Mouse (Mus musculus) cerebellum, adult 2 months (tissue): Measurements from ENCODE around the gene Lrrc75a. TPM values are rescaled to one million over a fixed set of nuclear protein-coding genes. Genes with fewer than 3 reads are reported as not detected.
A peak's percentile ranks its signal among the peaks of the same experiment; 100 is the strongest.

Experiments used
- DNase-seq, 2 experiments: peaks; one replicate each; pipeline ENCODE4 v3.0.0; 2021
- H3K27ac ChIP-seq: fragments of 200-500 bp; 2 replicates; pipeline ENCODE4 v1.5.1; 2012; ENCODE audit warnings: low read length, control low read depth, inconsistent platforms; ENCODE audit not compliant: insufficient read depth
- H3K27me3 ChIP-seq: fragments of 200-500 bp; 2 replicates; pipeline ENCODE4 v1.6.1; 2012; ENCODE audit warnings: inconsistent platforms, mild to moderate bottlenecking, low read length, moderate library complexity; ENCODE audit not compliant: control insufficient read depth, insufficient read depth
- H3K4me1 ChIP-seq: fragments of 200-500 bp; 2 replicates; pipeline ENCODE4 v1.6.1; 2011; ENCODE audit warnings: low read length; ENCODE audit not compliant: control insufficient read depth, insufficient read depth
- H3K4me3 ChIP-seq: fragments of 200-500 bp; replicated peaks from 2 replicates; pipeline ENCODE3; 2011; ENCODE audit warnings: mild to moderate bottlenecking, low read depth, low read length, control low read depth; ENCODE audit not compliant: insufficient read depth
- CTCF ChIP-seq: fragments of 200-500 bp; IDR thresholded peaks from 2 replicates; pipeline ENCODE4 v1.5.1; 2011; ENCODE audit warnings: low read depth, mild to moderate bottlenecking, control low read depth, low read length, moderate library complexity, borderline replicate concordance; ENCODE audit not compliant: insufficient read depth
- POLR2A ChIP-seq: fragments of 200-500 bp; IDR thresholded peaks from 2 replicates; pipeline ENCODE4 v1.6.1; 2011; ENCODE audit warnings: low read length, control low read depth, borderline replicate concordance; ENCODE audit not compliant: insufficient read depth
- WGBS: fragments of 180-500 bp; shearing (Covaris S2); methylation state at CpG from one replicate; pipeline ENCODE4 v1.1.7; 2018; 5-methylcytosine and 5-hydroxymethylcytosine counted together
- polyA plus RNA-seq: library from polyadenylated mRNA; depleted of rRNA; stranded (reverse); fragments of >200 nt; gene quantifications from 2 replicates; pipeline ENCODE4 v1.2.3, GENCODE M21; 2012

Lrrc75a gene
- polyA plus RNA-seq, 1 experiment = 6.5 TPM

DNA sequence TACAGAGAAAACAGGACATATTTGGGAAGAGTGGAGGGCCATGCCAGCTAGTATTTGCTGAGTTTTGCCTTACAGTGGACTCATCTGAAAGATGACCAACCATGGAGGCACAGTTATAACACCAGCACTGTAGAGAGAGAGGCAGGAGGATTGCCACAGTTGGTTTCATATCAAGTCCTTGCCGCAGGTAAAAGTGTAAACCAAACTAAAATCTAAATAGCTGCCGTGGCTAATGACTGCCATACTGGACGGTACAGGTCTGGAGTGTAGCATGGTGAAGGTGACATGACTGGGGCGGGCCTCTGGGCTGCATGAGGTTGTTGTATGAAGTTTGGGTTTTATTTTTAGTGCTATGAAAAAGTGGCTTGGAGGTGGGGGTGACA lies 73.6 kb downstream of the Lrrc75a start:
- TF ChIP-seq POLR2A (no peak), CTCF (no peak)
- WGBS = 82% methylated on average over 4 of the region's 4 CpGs
- Histone ChIP-seq H3K27me3 (no peaks in the 10 kb centered on the region), H3K4me3 (no peak overlapping the region), H3K27ac (no peak overlapping the region), H3K4me1 (no peaks in the 10 kb centered on the region)
- no peak for DNase-seq

GRCm38 (mm10) chr11:62573959-62574702 lies 74.2 kb downstream of the Lrrc75a start, which contains the start of gene Trpv2:
Gene Trpv2, plus strand, starts transcription at chr11:62574486.
- no peak for TF ChIP-seq CTCF
- TF ChIP-seq POLR2A = no peak
- DNase-seq = no peak
- 84% methylated on average over 6 of the region's 6 CpGs for WGBS
- Histone ChIP-seq H3K27me3 (no peaks in the 10 kb centered on the region), H3K27ac (no peak within 1 kb of the TSS), H3K4me1 (no peaks in the 10 kb centered on the region), H3K4me3 (peak within 1 kb of the TSS; percentile 64)

DNA sequence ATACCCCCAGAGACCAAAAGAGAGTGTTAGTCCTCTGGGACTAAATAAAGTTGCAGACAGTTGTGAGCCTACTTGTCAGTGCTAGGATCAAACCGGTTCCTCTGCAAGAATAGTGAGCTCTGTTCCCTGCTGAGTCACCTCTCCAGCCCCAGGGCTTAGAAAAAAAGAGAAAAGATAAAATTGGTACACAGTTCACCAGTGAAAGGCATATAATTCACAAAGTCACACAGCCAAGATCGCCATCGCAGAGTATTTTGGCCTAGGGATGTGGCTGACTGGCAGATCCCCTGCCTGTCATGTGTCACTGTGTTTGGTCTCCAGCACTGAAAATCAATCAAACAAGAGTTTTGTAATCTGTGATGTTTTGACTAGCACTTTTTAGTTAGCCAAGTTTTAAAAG lies 80.0 kb downstream of the Lrrc75a start:
- no peaks in the 10 kb centered on the region for H3K4me1 ChIP-seq
- WGBS = 71% methylated on average over 3 of the region's 3 CpGs
- no peak for DNase-seq
- TF ChIP-seq CTCF (no peak), POLR2A (no peak)
- no peak overlapping the region for H3K27ac ChIP-seq
- no peak overlapping the region for H3K4me3 ChIP-seq
- no peaks in the 10 kb centered on the region; the same call in 1 of the 2 replicates for H3K27me3 ChIP-seq

GRCm38 (mm10) chr11:62566211-62566610 lies 82.1 kb downstream of the Lrrc75a start:
- DNase-seq = no peak
- Histone ChIP-seq H3K27ac (no peak overlapping the region), H3K4me3 (no peak overlapping the region), H3K27me3 (no peaks in the 10 kb centered on the region; the same call in 1 of the 2 replicates), H3K4me1 (no peaks in the 10 kb centered on the region)
- TF ChIP-seq POLR2A (no peak), CTCF (no peak)
- WGBS = 65% methylated on average over 1 of the region's 1 CpGs

DNA sequence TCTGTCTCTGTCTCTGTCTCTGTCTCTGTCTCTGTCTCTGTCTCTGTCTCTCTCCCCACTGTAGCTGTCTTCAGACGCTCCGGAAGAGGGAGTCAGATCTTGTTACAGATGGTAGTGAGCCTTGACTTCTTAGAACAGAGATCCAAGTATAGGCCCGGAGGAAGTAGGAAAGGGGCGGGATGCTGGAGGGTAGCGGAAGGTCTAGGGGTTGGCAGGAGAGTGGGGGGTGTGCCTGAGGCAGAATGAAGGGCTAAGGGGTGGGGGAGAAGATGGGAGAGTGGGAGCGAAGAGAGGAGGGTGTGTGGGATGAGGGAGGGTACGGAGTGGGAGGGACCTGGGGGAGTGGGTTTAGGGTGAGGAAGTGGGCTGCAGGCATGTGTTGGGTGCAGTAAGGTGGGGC lies 82.6 kb downstream of the Lrrc75a start:
- H3K27me3 ChIP-seq = no peaks in the 10 kb centered on the region; the same call in 1 of the 2 replicates
- TF ChIP-seq POLR2A (no peak), CTCF (no peak)
- H3K4me1 ChIP-seq = no peaks in the 10 kb centered on the region
- WGBS = 66% methylated on average over 7 of the region's 7 CpGs
- no peak overlapping the region for H3K27ac ChIP-seq
- no peak for DNase-seq
- no peak overlapping the region for H3K4me3 ChIP-seq

DNA sequence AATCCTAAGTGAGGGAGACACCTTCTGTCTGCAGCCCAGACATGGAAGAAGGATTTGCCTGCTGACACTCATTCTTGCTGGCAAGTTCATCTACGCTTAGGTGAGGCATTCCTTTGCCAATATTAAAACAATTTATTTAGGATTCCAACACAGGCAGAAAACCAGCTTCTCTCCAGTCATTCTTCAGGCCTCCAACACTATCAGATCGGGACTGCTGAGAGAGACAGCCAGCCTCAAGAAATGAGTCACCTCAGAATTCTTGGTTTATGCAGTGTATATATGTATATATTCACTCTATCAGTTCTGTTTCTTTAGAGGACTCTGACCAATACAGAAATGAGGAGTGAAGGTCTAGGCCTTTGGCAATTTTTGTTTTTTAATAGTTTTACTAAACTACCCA lies 84.7 kb downstream of the Lrrc75a start:
- no peak for DNase-seq
- no peak overlapping the region for H3K27ac ChIP-seq
- TF ChIP-seq CTCF (no peak), POLR2A (no peak)
- H3K27me3 ChIP-seq = no peaks in the 10 kb centered on the region; the same call in 1 of the 2 replicates
- no peaks in the 10 kb centered on the region for H3K4me1 ChIP-seq
- H3K4me3 ChIP-seq = no peak overlapping the region
- WGBS = 90% methylated on average over 2 of the region's 2 CpGs

DNA sequence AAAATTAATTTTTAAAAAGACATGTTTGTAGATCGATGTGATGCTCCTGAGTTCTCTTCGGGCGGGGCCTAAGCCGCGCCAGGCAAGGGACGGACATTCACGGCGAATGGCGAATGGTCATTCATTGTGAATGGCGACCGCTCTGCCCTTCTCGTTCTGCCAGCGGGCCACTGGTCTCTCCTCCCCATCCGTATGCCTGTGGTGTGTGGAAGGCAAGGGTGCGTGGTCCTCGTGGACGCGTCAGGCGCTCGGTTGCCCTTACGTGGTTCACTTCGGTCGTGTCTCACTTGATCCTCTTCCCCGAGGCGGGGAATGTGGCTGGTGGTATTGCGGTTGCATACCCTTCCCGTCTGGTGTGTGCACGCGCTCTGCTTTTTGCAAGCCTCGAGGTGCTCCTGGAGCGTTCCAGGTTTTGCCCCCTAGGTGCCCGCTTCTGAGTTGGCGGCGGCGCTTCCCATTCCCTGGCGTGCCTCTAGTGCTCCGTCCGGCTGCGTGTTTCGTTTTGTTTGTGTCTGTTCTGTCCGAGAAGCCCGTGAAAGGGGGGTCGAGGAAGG lies 87.8 kb downstream of the Lrrc75a start:
- H3K27ac ChIP-seq = no peak overlapping the region
- no peaks in the 10 kb centered on the region; the same call in 1 of the 2 replicates for H3K27me3 ChIP-seq
- H3K4me3 ChIP-seq = peak overlapping the region; percentile 49
- WGBS = 35% methylated on average over 43 of the region's 43 CpGs
- TF ChIP-seq POLR2A (no peak), CTCF (no peak)
- no peaks in the 10 kb centered on the region for H3K4me1 ChIP-seq
- DNase-seq = no peak
